Comparison of ENCODE assay signal across 12 mouse cellular contexts in the genomic region with DNA sequence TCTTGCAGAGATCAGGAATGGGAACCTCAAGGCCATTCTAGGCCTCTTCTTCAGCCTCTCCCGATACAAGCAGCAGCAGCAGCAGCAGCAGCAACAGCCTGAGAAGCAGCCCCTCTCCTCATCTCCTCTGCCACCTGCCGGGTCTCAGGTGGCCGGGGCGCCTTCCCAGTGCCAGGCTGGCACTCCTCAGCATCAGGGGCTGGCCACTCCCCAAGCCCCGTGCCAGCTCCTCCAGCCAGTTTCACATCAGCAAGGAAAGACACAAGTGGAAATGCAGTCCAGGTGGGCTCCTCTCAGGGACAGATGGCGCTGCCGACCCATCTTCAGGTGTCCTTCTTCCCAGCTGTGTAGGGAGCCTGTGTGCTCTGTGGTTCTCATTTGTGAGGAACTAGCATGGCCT.
"Had no signal": no experiment of that assay in that cellular context is flagged by ENCODE, and none has a peak within 500 bp of the region (broad histone marks: within the 10 kb centered on the region; RNA-seq: fewer than 3 reads in every experiment).

No protein-coding gene starts in this region.

- H3K4me2 ChIP-seq: limb, embryonic 13.5 days had no signal

- H3K9me3 ChIP-seq: limb, embryonic 13.5 days had no signal

- DNase-seq: kidney, adult 11 months; kidney, adult 9 months; lung, adult 18-20 months; lung, postnatal 36 days; retina, postnatal 1 day; right cerebral cortex, postnatal 4 days; spleen, adult 18-20 months; thymus, adult 18-20 months; thymus, postnatal 14 days had no signal

- H3K4me3 ChIP-seq: limb, embryonic 13.5 days had no signal

- H3K36me3 ChIP-seq: limb, embryonic 13.5 days had no signal

- H3K9ac ChIP-seq: limb, embryonic 13.5 days; liver, embryonic 14.5 days had no signal

- H3K27ac ChIP-seq: kidney, postnatal 0 days; limb, embryonic 13.5 days; liver, embryonic 14.5 days had no signal

- H3K27me3 ChIP-seq: limb, embryonic 13.5 days had no signal
